ENCODE assay signal across 10 mouse cellular contexts in genomic region chr2:94360398-94360973, GRCm38 (mm10). TPM values are rescaled to one million over a fixed set of nuclear protein-coding genes. Genes with fewer than 3 reads are reported as not detected.
DNase-seq lines count a peak whose midpoint lies in the region; ATAC-seq lines count a peak whose summit lies in the region.
"Had no signal": no experiment of that assay in that cellular context is flagged by ENCODE, and none has a peak within 500 bp of the region (broad histone marks: within the 10 kb centered on the region; RNA-seq: fewer than 3 reads in every experiment).

No protein-coding gene starts in this region.

- 93% methylated on average over 4 of the region's 4 CpGs for WGBS in midbrain, embryonic 10.5 days
- 83% methylated on average over 4 of the region's 4 CpGs for WGBS in kidney, embryonic 15.5 days

- H3K4me3 ChIP-seq in midbrain, embryonic 10.5 days, result no peak overlapping the region
- no peak overlapping the region for H3K4me3 ChIP-seq in kidney, embryonic 15.5 days (replicated peaks)
- H3K4me3 ChIP-seq: hindbrain, embryonic 15.5 days had no signal

- peaks cover 98% of the 10 kb centered on the region for H3K36me3 ChIP-seq in midbrain, embryonic 10.5 days
- H3K36me3 ChIP-seq in kidney, embryonic 15.5 days, result peaks cover 92% of the 10 kb centered on the region

- H3K9ac ChIP-seq in kidney, embryonic 15.5 days, result no peak overlapping the region
- H3K9ac ChIP-seq: hindbrain, embryonic 15.5 days had no signal

- no peaks in the 10 kb centered on the region for H3K4me1 ChIP-seq in midbrain, embryonic 10.5 days
- no peaks in the 10 kb centered on the region for H3K4me1 ChIP-seq in kidney, embryonic 15.5 days
- H3K4me1 ChIP-seq: hindbrain, embryonic 15.5 days had no signal

- no peak overlapping the region for H3K27ac ChIP-seq in midbrain, embryonic 10.5 days (replicated peaks)
- no peak overlapping the region for H3K27ac ChIP-seq in kidney, embryonic 15.5 days
- H3K27ac ChIP-seq: hindbrain, embryonic 15.5 days had no signal

- 0 out of 2 replicates have a peak, but pooled peaks cover 8% of the 10 kb centered on the region for H3K9me3 ChIP-seq in midbrain, embryonic 10.5 days (replicated peaks)
- H3K9me3 ChIP-seq in kidney, embryonic 15.5 days (replicated peaks), result 0 out of 2 replicates have a peak, but pooled peaks cover 5% of the 10 kb centered on the region
- H3K9me3 ChIP-seq: hindbrain, embryonic 15.5 days had no signal

- ATAC-seq in monocyte, adult 5-6 weeks (replicated peaks; ENCODE audit: insufficient number of reproducible peaks, low FRiP score, low TSS enrichment, poor library complexity, severe bottlenecking), result 0 out of 2 replicates have a peak, but pooled peaks have one; percentile 31
- ATAC-seq in kidney, embryonic 15.5 days (replicated peaks; ENCODE audit: low FRiP score), result no peak

- H3K4me2 ChIP-seq in kidney, embryonic 15.5 days, result no peak overlapping the region
- H3K4me2 ChIP-seq: hindbrain, embryonic 15.5 days had no signal

- peak; percentile 14 for DNase-seq in urinary bladder, postnatal 14 days (ENCODE audit: low spot score)
- DNase-seq in urinary bladder, postnatal 10 days (ENCODE audit: low spot score), result no peak
- DNase-seq in cerebellum, adult 9-11 months, result peak; percentile 60
- DNase-seq in adrenal gland, adult (ENCODE audit: inconsistent age in 2 of 2, low spot score in 1 of 2), result no peak
- no peak for DNase-seq in midbrain, embryonic 10.5 days (ENCODE audit: low spot score)
- no peak for DNase-seq in frontal cortex, postnatal 10 days (ENCODE audit: low spot score in 2 of 2)
- DNase-seq: midbrain, embryonic 14.5 days had no signal

- H3K27me3 ChIP-seq in midbrain, embryonic 10.5 days (ENCODE audit: low read depth, poor library complexity, severe bottlenecking), result no peaks in the 10 kb centered on the region
- H3K27me3 ChIP-seq in kidney, embryonic 15.5 days, result no peaks in the 10 kb centered on the region
- H3K27me3 ChIP-seq: hindbrain, embryonic 15.5 days had no signal

RNA-seq across cellular contexts. Expression of gene Ttc17, which starts 46.0 kb away (rescaled TPM):
- 39.2 to 67.6 TPM (median 63.9 TPM) in 3 replicates for total RNA-seq in monocyte, adult 5-6 weeks (2017)
- 12.1 and 15.5 TPM in 2 replicates for polyA plus RNA-seq in midbrain, embryonic 10.5 days (2016; fragmentation: Nextera tagmentation; extraction: Ambion mirVana)
- polyA plus RNA-seq in kidney, embryonic 15.5 days (2015; fragmentation: Nextera tagmentation; extraction: Ambion mirVana), result 15.5 and 15.6 TPM in 2 replicates

Comparison
In these comparisons a context has a peak if more than half of its experiments do, and no peak if none do; other contexts are left out.
1. DNase-seq: peak in urinary bladder, postnatal 14 days (single experiment) and cerebellum, adult 9-11 months (single experiment); none in urinary bladder, postnatal 10 days (single experiment), adrenal gland, adult (0 of 2), midbrain, embryonic 10.5 days (single experiment) and frontal cortex, postnatal 10 days (0 of 2).